In genomic region chr13:32493309-32493708, GRCm38 (mm10) we compare ENCODE assay signal across 9 mouse cellular contexts.
DNase-seq lines count a peak whose midpoint lies in the region; ATAC-seq lines count a peak whose summit lies in the region.
"Had no signal": no experiment of that assay in that cellular context is flagged by ENCODE, and none has a peak within 500 bp of the region (broad histone marks: within the 10 kb centered on the region; RNA-seq: fewer than 3 reads in every experiment).

No protein-coding gene starts in this region.

- H3K27me3 ChIP-seq in intestine, embryonic 14.5 days (replicated peaks; ENCODE audit: control insufficient read depth, insufficient read depth, low read length) = no peaks in the 10 kb centered on the region
- no peaks in the 10 kb centered on the region for H3K27me3 ChIP-seq in intestine, embryonic 16.5 days (replicated peaks; ENCODE audit: control insufficient read depth, insufficient read depth, low read length)
- H3K27me3 ChIP-seq in hindbrain, embryonic 16.5 days (replicated peaks; ENCODE audit: control insufficient read depth, insufficient read depth, low read length) = no peaks in the 10 kb centered on the region
- H3K27me3 ChIP-seq: midbrain, embryonic 12.5 days had no signal

- no peak for ATAC-seq in intestine, embryonic 14.5 days (replicated peaks; ENCODE audit: low FRiP score, low TSS enrichment, low read depth)
- no peak for ATAC-seq in intestine, embryonic 16.5 days
- 0 out of 2 replicates have a peak, but pooled peaks have one; percentile 42 for ATAC-seq in hindbrain, embryonic 16.5 days
- ATAC-seq in megakaryocyte, adult 5-6 weeks (ENCODE audit: poor library complexity, severe bottlenecking) = no peak

- WGBS in intestine, embryonic 14.5 days = 21% methylated on average over 7 of the region's 7 CpGs
- WGBS in intestine, embryonic 16.5 days = 25% methylated on average over 7 of the region's 7 CpGs
- WGBS in hindbrain, embryonic 16.5 days = 31% methylated on average over 7 of the region's 7 CpGs

- peaks cover 7% of the 10 kb centered on the region for H3K4me1 ChIP-seq in intestine, embryonic 14.5 days (replicated peaks; ENCODE audit: control insufficient read depth, insufficient read depth, low read length)
- peaks cover 2% of the 10 kb centered on the region; the same call in 1 of the 2 replicates for H3K4me1 ChIP-seq in intestine, embryonic 16.5 days (ENCODE audit: control insufficient read depth, insufficient read depth, low read length)
- H3K4me1 ChIP-seq in hindbrain, embryonic 16.5 days (ENCODE audit: control insufficient read depth, insufficient read depth, low read depth, low read length) = no peaks in the 10 kb centered on the region; the same call in 1 of the 2 replicates
- H3K4me1 ChIP-seq: midbrain, embryonic 12.5 days had no signal

- H3K9me3 ChIP-seq in intestine, embryonic 14.5 days (ENCODE audit: control insufficient read depth, low read length) = no peaks in the 10 kb centered on the region
- H3K9me3 ChIP-seq in intestine, embryonic 16.5 days (ENCODE audit: control insufficient read depth, low read length) = no peaks in the 10 kb centered on the region
- no peaks in the 10 kb centered on the region for H3K9me3 ChIP-seq in hindbrain, embryonic 16.5 days (ENCODE audit: control insufficient read depth, low read length)
- H3K9me3 ChIP-seq: midbrain, embryonic 12.5 days had no signal

- no peak overlapping the region for H3K9ac ChIP-seq in intestine, embryonic 14.5 days (ENCODE audit: low read length)
- no peak overlapping the region for H3K9ac ChIP-seq in intestine, embryonic 16.5 days (ENCODE audit: low read depth, low read length)
- H3K9ac ChIP-seq in hindbrain, embryonic 16.5 days (ENCODE audit: low read depth, low read length) = no peak overlapping the region
- H3K9ac ChIP-seq: midbrain, embryonic 12.5 days had no signal

- DNase-seq in intestine, embryonic 14.5 days (ENCODE audit: low spot score) = peak; percentile 69
- peak; percentile 61 for DNase-seq in adrenal gland, adult 2 months
- DNase-seq in embryo, embryonic 9.5 days (ENCODE audit: extremely low spot score) = peak; percentile 60
- DNase-seq in layer of hippocampus, postnatal 36 days = peak; percentile 64 to 65
- DNase-seq in mesoderm, embryonic 11.5 days (ENCODE audit: low read depth, low spot score) = peak; percentile 81

- no peaks in the 10 kb centered on the region for H3K36me3 ChIP-seq in intestine, embryonic 14.5 days (ENCODE audit: control insufficient read depth, insufficient read depth, low read length)
- H3K36me3 ChIP-seq in intestine, embryonic 16.5 days (ENCODE audit: control insufficient read depth, insufficient read depth, low read length) = no peaks in the 10 kb centered on the region
- no peaks in the 10 kb centered on the region for H3K36me3 ChIP-seq in hindbrain, embryonic 16.5 days (ENCODE audit: control insufficient read depth, insufficient read depth, low read length)
- H3K36me3 ChIP-seq: midbrain, embryonic 12.5 days had no signal

- H3K4me2 ChIP-seq in intestine, embryonic 14.5 days (ENCODE audit: low read length) = no peak overlapping the region
- H3K4me2 ChIP-seq in intestine, embryonic 16.5 days (ENCODE audit: low read depth, low read length) = no peak overlapping the region
- no peak overlapping the region for H3K4me2 ChIP-seq in hindbrain, embryonic 16.5 days (ENCODE audit: low read length)
- H3K4me2 ChIP-seq: midbrain, embryonic 12.5 days had no signal

- no peak overlapping the region for H3K27ac ChIP-seq in intestine, embryonic 14.5 days (ENCODE audit: low read depth)
- H3K27ac ChIP-seq in intestine, embryonic 16.5 days (ENCODE audit: low read length) = no peak overlapping the region
- H3K27ac ChIP-seq in hindbrain, embryonic 16.5 days (ENCODE audit: low read depth, low read length) = no peak overlapping the region
- H3K27ac ChIP-seq: midbrain, embryonic 12.5 days had no signal

- no peak overlapping the region for H3K4me3 ChIP-seq in intestine, embryonic 14.5 days (ENCODE audit: low read depth, low read length)
- H3K4me3 ChIP-seq in intestine, embryonic 16.5 days (ENCODE audit: low read length) = no peak overlapping the region
- no peak overlapping the region for H3K4me3 ChIP-seq in hindbrain, embryonic 16.5 days (ENCODE audit: low read length)
- H3K4me3 ChIP-seq: midbrain, embryonic 12.5 days had no signal
